Mouse (Mus musculus) embryonic fibroblast, embryonic 13.5 days (primary cell): ENCODE data around the gene Il12rb1.

ENCODE experiments used
- CTCF ChIP-seq: IDR thresholded peaks from 2 replicates; pipeline ENCODE4 v1.5.1; 2011; ENCODE audit warnings: mild to moderate bottlenecking, control low read depth, low read length, moderate library complexity, borderline replicate concordance; ENCODE audit not compliant: insufficient read depth
- POLR2A ChIP-seq: IDR thresholded peaks from 2 replicates; pipeline ENCODE4 v1.6.1; 2011; ENCODE audit warnings: low read depth, mild to moderate bottlenecking, control low read depth, low read length, moderate library complexity

GRCm38 (mm10) chr8:70796403-70797080 is 11.7 kb upstream of the Il12rb1 start:
- TF ChIP-seq POLR2A (no peak), CTCF (no peak)
